Mouse (Mus musculus) brain, embryonic 14.5 days (tissue): ENCODE measurements around the gene Tnfrsf8. TPM values are rescaled to one million over a fixed set of nuclear protein-coding genes. Genes with fewer than 3 reads are reported as not detected.
"Not testable (repeated sequence)": the region's sequence is repeated elsewhere in the genome, so short reads cannot be mapped to it uniquely, and the experiment has no call there.

Experiments
- DNase-seq: peaks from one replicate; pipeline ENCODE4 v3.0.0-alpha.2; 2011; ENCODE audit warnings: low read depth
- CTCF ChIP-seq: fragments of 200-500 bp; IDR thresholded peaks from 2 replicates; pipeline ENCODE4 v1.5.1; 2012; ENCODE audit warnings: inconsistent platforms, mild to moderate bottlenecking, moderate library complexity, borderline replicate concordance; ENCODE audit not compliant: insufficient read depth, insufficient read length; ENCODE audit errors: extremely low read depth
- POLR2A ChIP-seq: fragments of 200-500 bp; IDR thresholded peaks from 2 replicates; pipeline ENCODE4 v1.6.1; 2012; ENCODE audit warnings: mild to moderate bottlenecking, inconsistent platforms, borderline replicate concordance; ENCODE audit not compliant: poor library complexity, insufficient read depth, insufficient read length, severe bottlenecking; ENCODE audit errors: extremely low read depth
- polyA plus RNA-seq: library from polyadenylated mRNA; depleted of rRNA; stranded (reverse); fragments of >200 nt; gene quantifications from 2 replicates; pipeline ENCODE4 v1.2.3, GENCODE M21; 2012; rRNA removed

The Tnfrsf8 gene
- polyA plus RNA-seq, result 0.30 and 0.40 TPM in 2 replicates

GRCm38 (mm10) chr4:145314836-145315467 lies at the start of gene Tnfrsf8:
TSS of gene Tnfrsf8 (minus strand) at chr4:145315164.
- DNase-seq, result no peak
- TF ChIP-seq POLR2A, result no peak
- no peak for TF ChIP-seq CTCF

- not testable (repeated sequence) for DNase-seq
Measured at GRCm38 (mm10) chr4:145361635-145362034, 46.7 kb upstream of the Tnfrsf8 start.

- no peak for TF ChIP-seq CTCF
- TF ChIP-seq POLR2A, result no peak
- no peak for DNase-seq
Measured at GRCm38 (mm10) chr4:145361065-145361464, 46.1 kb upstream of the Tnfrsf8 start.

GRCm38 (mm10) chr4:145360567-145360966 lies 45.6 kb upstream of the Tnfrsf8 start:
- no peak for DNase-seq
- TF ChIP-seq POLR2A (no peak), CTCF (no peak)

- DNase-seq, result no peak
Measured at GRCm38 (mm10) chr4:145356234-145356633, 41.3 kb upstream of the Tnfrsf8 start.

GRCm38 (mm10) chr4:145353855-145354254 lies 38.9 kb upstream of the Tnfrsf8 start:
- no peak for DNase-seq
- TF ChIP-seq CTCF (no peak), POLR2A (no peak)

More at GRCm38 (mm10) chr4:145356234-145356633, 41.3 kb upstream of the Tnfrsf8 start:
- TF ChIP-seq POLR2A (no peak), CTCF (no peak)

- no peak for DNase-seq
- no peak for TF ChIP-seq POLR2A
Measured at GRCm38 (mm10) chr4:145344948-145345347, 30.0 kb upstream of the Tnfrsf8 start.

- TF ChIP-seq CTCF, result no peak
- no peak for TF ChIP-seq POLR2A
- no peak for DNase-seq
Measured at GRCm38 (mm10) chr4:145341879-145342809, 27.2 kb upstream of the Tnfrsf8 start.

GRCm38 (mm10) chr4:145337906-145338858 lies 23.2 kb upstream of the Tnfrsf8 start:
- no peak for TF ChIP-seq CTCF
- no peak for TF ChIP-seq POLR2A
- DNase-seq, result no peak

- no peak for TF ChIP-seq POLR2A
- TF ChIP-seq CTCF, result no peak
Measured at GRCm38 (mm10) chr4:145336587-145336986, 21.6 kb upstream of the Tnfrsf8 start.

GRCm38 (mm10) chr4:145336019-145336418 lies 21.1 kb upstream of the Tnfrsf8 start:
- TF ChIP-seq CTCF (no peak), POLR2A (no peak)
- no peak for DNase-seq

More at GRCm38 (mm10) chr4:145336587-145336986, 21.6 kb upstream of the Tnfrsf8 start:
- no peak for DNase-seq
